In the genomic region with DNA sequence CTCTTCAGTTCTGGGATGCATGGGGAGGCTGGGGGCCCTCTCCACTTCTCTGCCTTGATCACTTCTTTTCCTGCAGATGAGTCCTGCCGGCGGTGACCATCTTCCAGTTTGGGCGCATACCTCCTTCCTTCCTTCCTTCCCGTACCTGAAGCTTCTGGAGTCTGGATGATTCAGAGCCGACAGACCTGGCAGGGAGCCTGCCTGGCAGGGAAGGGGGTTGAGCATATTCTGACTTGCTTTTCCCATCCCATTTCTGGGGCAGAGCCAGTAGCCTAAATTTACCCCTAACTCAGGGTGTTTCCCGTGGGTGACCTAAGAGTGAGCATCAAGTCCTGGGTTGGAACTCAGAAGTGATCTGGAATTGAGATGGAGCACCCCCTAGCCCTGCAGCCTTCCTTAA, we compare ENCODE assay signal across 14 mouse cellular contexts. TPM values are rescaled to one million over a fixed set of nuclear protein-coding genes. Genes with fewer than 3 reads are reported as not detected.
DNase-seq lines count a peak whose midpoint lies in the region; ATAC-seq and TF ChIP-seq lines count a peak whose summit lies in the region.
"Had no signal": no experiment of that assay in that cellular context is flagged by ENCODE, and none has a peak within 500 bp of the region (broad histone marks: within the 10 kb centered on the region; RNA-seq: fewer than 3 reads in every experiment).

No protein-coding gene starts in this region.

- H3K27me3 ChIP-seq in liver, embryonic 13.5 days, result peaks cover 9% of the 10 kb centered on the region
- H3K27me3 ChIP-seq in liver, postnatal 0 days (ENCODE audit: insufficient read depth, low read length), result no peaks in the 10 kb centered on the region
- H3K27me3 ChIP-seq: CH12.LX; limb, embryonic 12.5 days; midbrain, embryonic 12.5 days had no signal

- DNase-seq in gastrocnemius, adult 2 months, result peak; percentile 40
- no peak for DNase-seq in gastrocnemius, postnatal 36 days
- no peak for DNase-seq in liver, embryonic 13.5 days
- no peak for DNase-seq in liver, postnatal 0 days
- peak; percentile 68 for DNase-seq in kidney, postnatal 10 days
- peak; percentile 55 to 62 for DNase-seq in right cerebral cortex, postnatal 36 days (ENCODE audit: low spot score in 2 of 2)
- DNase-seq in spleen, adult 12 weeks (ENCODE audit: low spot score), result no peak
- DNase-seq: heart, adult 18-20 months; thymus, postnatal 25 days had no signal

- TF ChIP-seq EP300 in liver, postnatal 0 days (IDR thresholded peaks at IDR 0.05; ENCODE audit: low read depth), result no peak

- H3K9me3 ChIP-seq in liver, embryonic 13.5 days (replicated peaks), result 0 out of 2 replicates have a peak, but pooled peaks cover 3% of the 10 kb centered on the region
- no peaks in the 10 kb centered on the region for H3K9me3 ChIP-seq in liver, postnatal 0 days (ENCODE audit: low read length)

- H3K4me2 ChIP-seq in liver, embryonic 13.5 days, result no peak overlapping the region
- no peak overlapping the region for H3K4me2 ChIP-seq in liver, postnatal 0 days (ENCODE audit: low read depth, low read length)
- H3K4me2 ChIP-seq: limb, embryonic 12.5 days; midbrain, embryonic 12.5 days had no signal

- intact Hi-C loops in gastrocnemius, adult 2 months (cut with DNase I), result loop anchor here (2.0 kb wide), 1 partner anchor 136 kb away; no protein-coding TSS in a partner anchor
- intact Hi-C loops in gastrocnemius, postnatal 36 days (cut with DNase I), result loop anchor here (2.0 kb wide), 1 partner anchor 138 kb away; no protein-coding TSS in a partner anchor

- no peak for ATAC-seq in liver, embryonic 13.5 days (ENCODE audit: low read depth)
- ATAC-seq in liver, postnatal 0 days, result no peak
- no peak for ATAC-seq in granulocyte monocyte progenitor cell, adult 5-6 weeks (replicated peaks; ENCODE audit: poor library complexity, severe bottlenecking)
- ATAC-seq: forebrain, embryonic 16.5 days had no signal

- no peak overlapping the region for H3K9ac ChIP-seq in liver, embryonic 13.5 days
- no peak overlapping the region for H3K9ac ChIP-seq in liver, postnatal 0 days (replicated peaks)
- H3K9ac ChIP-seq: limb, embryonic 12.5 days; midbrain, embryonic 12.5 days had no signal

- H3K4me3 ChIP-seq in gastrocnemius, adult 2 months, result no peak overlapping the region
- no peak overlapping the region for H3K4me3 ChIP-seq in liver, embryonic 13.5 days (replicated peaks)
- no peak overlapping the region for H3K4me3 ChIP-seq in liver, postnatal 0 days (ENCODE audit: low read depth, low read length)
- H3K4me3 ChIP-seq: limb, embryonic 12.5 days; midbrain, embryonic 12.5 days had no signal

- no peak overlapping the region for H3K27ac ChIP-seq in gastrocnemius, adult 2 months
- H3K27ac ChIP-seq in liver, embryonic 13.5 days, result 0 out of 2 replicates have a peak overlapping the region, but pooled peaks have one; percentile 0
- H3K27ac ChIP-seq in liver, postnatal 0 days (ENCODE audit: low read depth), result no peak overlapping the region
- H3K27ac ChIP-seq: limb, embryonic 12.5 days; midbrain, embryonic 12.5 days had no signal

- H3K36me3 ChIP-seq in liver, embryonic 13.5 days, result peaks cover 15% of the 10 kb centered on the region
- peaks cover 16% of the 10 kb centered on the region for H3K36me3 ChIP-seq in liver, postnatal 0 days (replicated peaks; ENCODE audit: insufficient read depth, low read length)

- 75% methylated on average over 6 of the region's 6 CpGs for WGBS in liver, embryonic 13.5 days (ENCODE audit: insufficient replicate concordance)
- 79% methylated on average over 6 of the region's 6 CpGs for WGBS in liver, postnatal 0 days (ENCODE audit: insufficient replicate concordance)

- no peak for TF ChIP-seq CTCF in gastrocnemius, adult 2 months (IDR thresholded peaks at IDR 0.05)
- TF ChIP-seq CTCF in liver, postnatal 0 days (IDR thresholded peaks at IDR 0.05; ENCODE audit: low read depth), result no peak

- peaks cover 42% of the 10 kb centered on the region for H3K4me1 ChIP-seq in liver, embryonic 13.5 days (replicated peaks)
- peaks cover 15% of the 10 kb centered on the region for H3K4me1 ChIP-seq in liver, postnatal 0 days (ENCODE audit: insufficient read depth)

RNA-seq across cellular contexts. Expression of a gene that starts 4.9 kb away (rescaled TPM):
- total RNA-seq in gastrocnemius, adult 2 months (2021), result 10 to 100 TPM; 13.2 to 16.2 TPM
- total RNA-seq in gastrocnemius, postnatal 36 days (2021), result 10 to 100 TPM; 10.8 to 14.2 TPM
- polyA plus RNA-seq in liver, embryonic 13.5 days (2015; fragmentation: Nextera tagmentation; extraction: Ambion mirVana), result 35.2 and 40.3 TPM in 2 replicates
- 14.3 and 15.6 TPM in 2 replicates for polyA plus RNA-seq in liver, postnatal 0 days (2015; fragmentation: Nextera tagmentation; extraction: Ambion mirVana)
- total RNA-seq in granulocyte monocyte progenitor cell, adult 5-6 weeks (2014; fragmentation: Nextera tagmentation), result 79.2 and 111 TPM in 2 replicates
- total RNA-seq in granulocyte monocyte progenitor cell, adult 5-6 weeks (2017), result 44.3 and 57.8 TPM in 2 replicates

RNA-seq across cellular contexts. Expression of a gene that starts 9.3 kb away (rescaled TPM):
- 1 to 10 TPM; 3.9 to 7.9 TPM for total RNA-seq in gastrocnemius, adult 2 months (2021)
- total RNA-seq in gastrocnemius, postnatal 36 days (2021), result 1 to 10 TPM; 5.1 to 5.2 TPM
- polyA plus RNA-seq in liver, embryonic 13.5 days (2015; fragmentation: Nextera tagmentation; extraction: Ambion mirVana), result 8.0 and 11.8 TPM in 2 replicates
- 14.1 and 15.3 TPM in 2 replicates for polyA plus RNA-seq in liver, postnatal 0 days (2015; fragmentation: Nextera tagmentation; extraction: Ambion mirVana)
- total RNA-seq in granulocyte monocyte progenitor cell, adult 5-6 weeks (2014; fragmentation: Nextera tagmentation), result 56.9 and 60.9 TPM in 2 replicates
- 15.0 and 17.4 TPM in 2 replicates for total RNA-seq in granulocyte monocyte progenitor cell, adult 5-6 weeks (2017)

RNA-seq across cellular contexts. Expression of a gene that starts 13.6 kb away (rescaled TPM):
- total RNA-seq in gastrocnemius, adult 2 months (2021), result under 1 TPM; 0.82 to 0.86 TPM
- total RNA-seq in gastrocnemius, postnatal 36 days (2021), result 1 to 10 TPM; 1.6 to 2.0 TPM
- 23.0 and 25.4 TPM in 2 replicates for polyA plus RNA-seq in liver, embryonic 13.5 days (2015; fragmentation: Nextera tagmentation; extraction: Ambion mirVana)
- polyA plus RNA-seq in liver, postnatal 0 days (2015; fragmentation: Nextera tagmentation; extraction: Ambion mirVana), result 15.5 and 15.8 TPM in 2 replicates
- 66.8 and 88.9 TPM in 2 replicates for total RNA-seq in granulocyte monocyte progenitor cell, adult 5-6 weeks (2014; fragmentation: Nextera tagmentation)
- 41.5 and 46.0 TPM in 2 replicates for total RNA-seq in granulocyte monocyte progenitor cell, adult 5-6 weeks (2017)

RNA-seq across cellular contexts. Expression of a gene that starts 22.5 kb away (rescaled TPM):
- total RNA-seq in gastrocnemius, adult 2 months (2021), result 10 to 100 TPM; 73.0 to 78.4 TPM
- 10 to 100 TPM; 59.6 to 63.8 TPM for total RNA-seq in gastrocnemius, postnatal 36 days (2021)
- polyA plus RNA-seq in liver, embryonic 13.5 days (2015; fragmentation: Nextera tagmentation; extraction: Ambion mirVana), result 14.3 and 15.1 TPM in 2 replicates
- 15.6 and 16.9 TPM in 2 replicates for polyA plus RNA-seq in liver, postnatal 0 days (2015; fragmentation: Nextera tagmentation; extraction: Ambion mirVana)
- 97.8 and 112 TPM in 2 replicates for total RNA-seq in granulocyte monocyte progenitor cell, adult 5-6 weeks (2014; fragmentation: Nextera tagmentation)
- 6.2 and 8.4 TPM in 2 replicates for total RNA-seq in granulocyte monocyte progenitor cell, adult 5-6 weeks (2017)

RNA-seq across cellular contexts. Expression of a gene that starts 33.4 kb away (rescaled TPM):
- 1 to 10 TPM; 3.6 to 4.4 TPM for total RNA-seq in gastrocnemius, adult 2 months (2021)
- total RNA-seq in gastrocnemius, postnatal 36 days (2021), result 1 to 10 TPM; 2.9 to 3.5 TPM
- polyA plus RNA-seq in liver, embryonic 13.5 days (2015; fragmentation: Nextera tagmentation; extraction: Ambion mirVana), result 8.0 and 8.8 TPM in 2 replicates
- polyA plus RNA-seq in liver, postnatal 0 days (2015; fragmentation: Nextera tagmentation; extraction: Ambion mirVana), result 2.5 and 3.3 TPM in 2 replicates
- 103 and 159 TPM in 2 replicates for total RNA-seq in granulocyte monocyte progenitor cell, adult 5-6 weeks (2014; fragmentation: Nextera tagmentation)
- 23.7 and 28.6 TPM in 2 replicates for total RNA-seq in granulocyte monocyte progenitor cell, adult 5-6 weeks (2017)

Comparison
In these comparisons a context has a peak if more than half of its experiments do, and no peak if none do; other contexts are left out.
1. DNase-seq: peak in gastrocnemius, adult 2 months (single experiment), kidney, postnatal 10 days (single experiment) and right cerebral cortex, postnatal 36 days (2 of 2); none in gastrocnemius, postnatal 36 days (0 of 2), liver, embryonic 13.5 days (single experiment), liver, postnatal 0 days (single experiment) and spleen, adult 12 weeks (single experiment).
2. RNA of a gene that starts 13.6 kb away (total RNA-seq): 41.5 to 88.9 TPM in granulocyte monocyte progenitor cell, adult 5-6 weeks; 1.6 to 2.0 TPM in gastrocnemius, postnatal 36 days and 0.82 to 0.86 TPM in gastrocnemius, adult 2 months; every median in the first group is over 10 times any median in the second.